Mouse (Mus musculus) CH12.LX (cell line): ENCODE results near the gene Hmcn1. TPM values are rescaled to one million over a fixed set of nuclear protein-coding genes. Genes with fewer than 3 reads are reported as not detected.

Experiments
- DNase-seq: peaks from one replicate; pipeline ENCODE4 v3.0.0-alpha.2; 2013; ENCODE audit errors: extremely low read depth
- H3K27ac ChIP-seq: 2 replicates; pipeline ENCODE4 v1.5.1; 2012; ENCODE audit warnings: low read depth, mild to moderate bottlenecking, control low read depth, moderate library complexity; ENCODE audit not compliant: insufficient read depth
- H3K27me3 ChIP-seq: replicated peaks from 2 replicates; pipeline ENCODE3; 2012; ENCODE audit warnings: inconsistent platforms
- H3K36me3 ChIP-seq, 2 experiments: replicated peaks in 1 of 2; 2 replicates each; pipeline versions ENCODE3 to v1.6.1; 2012; ENCODE audit warnings: inconsistent platforms in 1 of 2, low read length in 1 of 2, mild to moderate bottlenecking in 1 of 2, mixed read lengths in 1 of 2, moderate library complexity in 1 of 2; ENCODE audit not compliant: control insufficient read depth in 1 of 2, insufficient read depth in 1 of 2
- H3K4me1 ChIP-seq, 2 experiments: 2 replicates each; pipeline ENCODE4 v1.6.1; 2012; ENCODE audit warnings: inconsistent platforms in 1 of 2, moderate library complexity in 1 of 2; ENCODE audit not compliant: insufficient read depth in 2 of 2, control insufficient read depth in 1 of 2
- H3K4me2 ChIP-seq: 2 replicates; pipeline ENCODE4 v1.6.1; 2012; ENCODE audit warnings: low read depth, mild to moderate bottlenecking, control low read depth; ENCODE audit not compliant: poor library complexity, insufficient read depth, severe bottlenecking
- H3K4me3 ChIP-seq, 3 experiments: fragments of 150-350 bp in 1 of 3; sonication (generic) in 1 of 3; replicated peaks in 1 of 3; 2 replicates each; pipeline versions ENCODE3 to v1.5.1; 2011 to 2012; ENCODE audit warnings: low read depth in 2 of 3, low read length in 2 of 3, mild to moderate bottlenecking in 2 of 3, moderate library complexity in 2 of 3, control low read depth in 1 of 3, improper control_type of control experiment in 1 of 3, inconsistent platforms in 1 of 3, mixed read lengths in 1 of 3; ENCODE audit not compliant: poor library complexity in 1 of 3
- H3K79me2 ChIP-seq: replicated peaks from 2 replicates; pipeline ENCODE4 v1.6.1; 2012; ENCODE audit warnings: mild to moderate bottlenecking, moderate library complexity; ENCODE audit not compliant: control insufficient read depth, poor library complexity, insufficient read depth, severe bottlenecking; ENCODE audit errors: extremely low read depth
- H3K9ac ChIP-seq: 2 replicates; pipeline ENCODE4 v1.6.1; 2012; ENCODE audit warnings: low read depth, mild to moderate bottlenecking, control low read depth, moderate library complexity; ENCODE audit not compliant: insufficient read depth
- H3K9me3 ChIP-seq: replicated peaks from 2 replicates; pipeline ENCODE3; 2012; ENCODE audit warnings: low read length, inconsistent platforms, mixed read lengths
- BHLHE40 ChIP-seq: IDR thresholded peaks from 2 replicates; pipeline ENCODE4 v1.6.1; 2011; ENCODE audit warnings: mild to moderate bottlenecking, low read depth, low read length, improper control_type of control experiment
- CHD2 ChIP-seq: IDR thresholded peaks from 2 replicates; pipeline ENCODE4 v1.6.1; 2011; ENCODE audit warnings: low read length, improper control_type of control experiment
- E2F4 ChIP-seq: IDR thresholded peaks from 2 replicates; pipeline ENCODE4 v1.6.1; 2011; ENCODE audit warnings: low read depth, low read length, improper control_type of control experiment; ENCODE audit not compliant: insufficient replicate concordance
- ELF1 ChIP-seq: IDR thresholded peaks from 2 replicates; pipeline ENCODE4 v1.6.1; 2014; ENCODE audit warnings: low read depth, mild to moderate bottlenecking, inconsistent platforms, low read length, improper control_type of control experiment
- ETS1 ChIP-seq: conservative IDR thresholded peaks from 2 replicates; pipeline ENCODE4 v1.6.1; 2012; ENCODE audit warnings: low read depth, mild to moderate bottlenecking, inconsistent platforms, low read length, improper control_type of control experiment, moderate library complexity
- GABPA ChIP-seq: IDR thresholded peaks from 2 replicates; pipeline ENCODE4 v1.6.1; 2012; ENCODE audit warnings: low read depth, low read length, improper control_type of control experiment, inconsistent platforms; ENCODE audit not compliant: insufficient replicate concordance
- IRF4 ChIP-seq: IDR thresholded peaks from 2 replicates; pipeline ENCODE4 v1.6.1; 2014; ENCODE audit warnings: low read depth, mild to moderate bottlenecking, inconsistent platforms, low read length, improper control_type of control experiment
- JUN ChIP-seq: IDR thresholded peaks from 2 replicates; pipeline ENCODE4 v1.6.1; 2011; ENCODE audit warnings: low read depth, mild to moderate bottlenecking, low read length, improper control_type of control experiment, moderate library complexity; ENCODE audit not compliant: insufficient read depth
- JUND ChIP-seq: conservative IDR thresholded peaks from 2 replicates; pipeline ENCODE4 v1.6.1; 2011; ENCODE audit warnings: low read depth, low read length, improper control_type of control experiment
- KAT2A ChIP-seq: IDR thresholded peaks from 2 replicates; pipeline ENCODE4 v1.6.1; 2012; ENCODE audit warnings: low read length, improper control_type of control experiment, inconsistent platforms; ENCODE audit not compliant: insufficient replicate concordance
- MAFK ChIP-seq: IDR thresholded peaks from 2 replicates; pipeline ENCODE4 v1.6.1; 2011; ENCODE audit warnings: low read length, improper control_type of control experiment; ENCODE audit not compliant: insufficient replicate concordance
- MAX ChIP-seq: IDR thresholded peaks from 2 replicates; pipeline ENCODE4 v1.6.1; 2011; ENCODE audit warnings: low read length, improper control_type of control experiment
- MAZ ChIP-seq: IDR thresholded peaks from 2 replicates; pipeline ENCODE4 v1.6.1; 2012; ENCODE audit warnings: low read depth, mild to moderate bottlenecking, inconsistent platforms, low read length, improper control_type of control experiment, moderate library complexity
- MXI1 ChIP-seq: IDR thresholded peaks from 2 replicates; pipeline ENCODE4 v1.6.1; 2011; ENCODE audit warnings: mild to moderate bottlenecking, low read depth, low read length, improper control_type of control experiment
- NRF1 ChIP-seq: IDR thresholded peaks from 2 replicates; pipeline ENCODE4 v1.6.1; 2014; ENCODE audit warnings: low read depth, mild to moderate bottlenecking, inconsistent platforms, low read length, improper control_type of control experiment, moderate library complexity
- PAX5 ChIP-seq: IDR thresholded peaks from 2 replicates; pipeline ENCODE4 v1.6.1; 2012; ENCODE audit warnings: low read length, inconsistent platforms, mixed read lengths
- POLR2A ChIP-seq: IDR thresholded peaks from 2 replicates; pipeline ENCODE4 v1.6.1; 2011; ENCODE audit warnings: low read depth, mild to moderate bottlenecking, improper control_type of control experiment, low read length
- RAD21 ChIP-seq: IDR thresholded peaks from 2 replicates; pipeline ENCODE4 v1.6.1; 2011; ENCODE audit warnings: low read depth, mild to moderate bottlenecking, low read length, improper control_type of control experiment, moderate library complexity
- TBP ChIP-seq: conservative IDR thresholded peaks from 2 replicates; pipeline ENCODE4 v1.6.1; 2011; ENCODE audit warnings: low read depth, low read length, improper control_type of control experiment
- USF1 ChIP-seq: IDR thresholded peaks from 2 replicates; pipeline ENCODE4 v1.6.1; 2014; ENCODE audit warnings: low read depth, mild to moderate bottlenecking, inconsistent platforms, low read length, improper control_type of control experiment
- USF2 ChIP-seq: conservative IDR thresholded peaks from 2 replicates; pipeline ENCODE4 v1.6.1; 2011; ENCODE audit warnings: low read depth, low read length, improper control_type of control experiment
- ZC3H11A ChIP-seq: IDR thresholded peaks from 2 replicates; pipeline ENCODE4 v1.6.1; 2012; ENCODE audit warnings: low read depth, mild to moderate bottlenecking, inconsistent platforms, low read length, improper control_type of control experiment
- ZMIZ1 ChIP-seq: IDR thresholded peaks from 2 replicates; pipeline ENCODE4 v1.6.1; 2012; ENCODE audit warnings: low read depth, mild to moderate bottlenecking, inconsistent platforms, low read length, improper control_type of control experiment
- dilution Hi-C: fragments of 300-500 bp; cut with MboI; formaldehyde crosslinking; loops from 2 replicates; pipeline ENCODE4 v1.14.3; 2020; ENCODE audit warnings: low sequenced_read_pairs; ENCODE audit not compliant: extremely low pct_unique_long_range_greater_than_20kb, extremely low pct_ligation_motif_present
- in situ Hi-C: fragments of 300-500 bp; cut with MboI; formaldehyde crosslinking; loops from 3 replicates; pipeline ENCODE4 v1.14.3; 2019; ENCODE audit warnings: low sequenced_read_pairs, low pct_ligation_motif_present, low pct_unique_long_range_greater_than_20kb, mixed read lengths
- polyA plus RNA-seq: library from polyadenylated mRNA; unstranded; fragments of >175 nt; gene quantifications from 2 replicates; pipeline ENCODE4 v1.2.1, GENCODE M21; 2012; ENCODE audit warnings: low read depth; ENCODE audit not compliant: insufficient read length
- total RNA-seq, 2 experiments: library from RNA; depleted of rRNA; stranded (reverse); fragments of 300-350 nt in 1 of 2; fragments of >200 nt in 1 of 2; gene quantifications; 2 replicates each; pipeline ENCODE4 v1.2.3; 2012 to 2014

The Hmcn1 gene
- total and polyA plus RNA-seq, 3 experiments = under 0.01 to 0.04 (median 0.01) TPM

GRCm38 (mm10) chr1:150893677-150894188 lies 99.5 kb downstream of the Hmcn1 start:
- H3K9ac ChIP-seq = no peak overlapping the region
- TF ChIP-seq JUND (no peak), IRF4 (no peak), ZMIZ1 (no peak), ELF1 (no peak), JUN (no peak), USF1 (no peak), MAFK (no peak), ZC3H11A (no peak), KAT2A (no peak), ETS1 (no peak), PAX5 (no peak), MXI1 (no peak), POLR2A (no peak), RAD21 (no peak), BHLHE40 (no peak), USF2 (no peak), TBP (no peak), MAZ (no peak)
- DNase-seq = no peak
- dilution Hi-C loops = no loop called here
- no peak overlapping the region for H3K4me2 ChIP-seq
- no peak overlapping the region for H3K4me3 ChIP-seq
- H3K9me3 ChIP-seq = no peaks in the 10 kb centered on the region
- no peaks in the 10 kb centered on the region for H3K4me1 ChIP-seq
- no peaks in the 10 kb centered on the region for H3K27me3 ChIP-seq
- H3K27ac ChIP-seq = no peak overlapping the region
- in situ Hi-C loops = no loop called here
- H3K36me3 ChIP-seq = no peaks in the 10 kb centered on the region
- H3K79me2 ChIP-seq = no peaks in the 10 kb centered on the region

GRCm38 (mm10) chr1:150890017-150890416 lies 103.2 kb downstream of the Hmcn1 start:
- TF ChIP-seq E2F4 (no peak), ZMIZ1 (no peak), MXI1 (no peak), GABPA (no peak), NRF1 (no peak), RAD21 (no peak), MAX (no peak), CHD2 (no peak), JUN (no peak), KAT2A (no peak)
- dilution Hi-C loops = no loop called here

More at GRCm38 (mm10) chr1:150890017-150890416, 103.2 kb downstream of the Hmcn1 start:
- Histone ChIP-seq H3K27me3 (no peaks in the 10 kb centered on the region), H3K4me3 (no peak overlapping the region), H3K9ac (no peak overlapping the region), H3K4me2 (no peak overlapping the region), H3K79me2 (no peaks in the 10 kb centered on the region), H3K9me3 (no peaks in the 10 kb centered on the region), H3K36me3 (no peaks in the 10 kb centered on the region), H3K27ac (no peak overlapping the region), H3K4me1 (no peaks in the 10 kb centered on the region)
- in situ Hi-C loops = no loop called here
- no peak for DNase-seq
